Mouse (Mus musculus): ENCODE measurements at regions not wholly inside any gene's neighbourhood (a gene's known extent, or its start where the extent isn't known, plus 50 kb on each side); places are given as distances from the start of the nearest gene placed in this dataset.
"Not testable (repeated sequence)": the region's sequence is repeated elsewhere in the genome, so short reads cannot be mapped to it uniquely, and the experiment has no call there.

DNA sequence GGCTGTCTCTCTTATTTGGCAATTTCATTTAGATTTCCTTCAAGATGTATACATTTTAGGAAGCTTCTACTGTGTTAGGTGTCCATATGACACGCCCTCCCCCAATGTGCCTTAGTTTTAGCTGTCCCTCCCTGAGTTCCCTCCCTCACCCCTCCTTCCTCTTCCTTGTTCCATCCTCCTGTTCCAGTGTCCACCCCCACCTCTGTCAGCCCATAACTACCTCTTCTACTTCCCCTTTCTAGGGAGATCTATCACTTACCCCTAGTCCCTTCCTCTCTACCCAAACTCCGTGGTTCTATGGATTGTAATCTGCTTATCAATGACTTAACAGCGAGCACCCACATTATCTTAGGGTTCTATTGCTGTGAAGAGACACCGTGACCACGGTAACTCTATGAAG, 183.2 kb upstream of the Unc93a2 start:
- Histone ChIP-seq H3K36me3 (no peaks in the 10 kb centered on the region), H3K4me1 (no peaks in the 10 kb centered on the region), H3K9me3 (no peaks in the 10 kb centered on the region), H3K4me3 (no peak overlapping the region), H3K27me3 (ENCODE audit: insufficient read depth, poor library complexity, severe bottlenecking) (no peaks in the 10 kb centered on the region), H3K27ac (no peak overlapping the region)
- DNase-seq (ENCODE audit: low spot score), result no peak
- 72% methylated on average over 5 of the region's 5 CpGs for WGBS

DNA sequence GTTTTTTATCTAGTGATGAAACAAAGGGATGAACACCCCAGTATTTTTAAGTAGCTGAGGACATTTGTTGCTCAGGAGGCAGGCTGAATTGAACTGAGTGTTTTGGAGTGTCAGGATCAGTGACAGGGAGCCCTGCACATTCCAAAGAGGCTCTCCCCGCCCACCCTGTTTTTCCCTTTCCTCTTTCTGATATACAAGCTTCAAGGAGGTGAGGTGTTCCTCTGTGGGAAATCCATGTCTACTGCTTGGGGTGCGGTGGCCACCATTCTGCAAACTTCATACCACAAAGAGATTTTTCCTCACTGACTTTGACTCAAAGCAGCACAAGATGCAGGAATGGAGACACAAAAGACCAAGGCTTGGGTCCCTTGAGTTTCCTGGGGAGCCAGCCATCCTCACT, 180.5 kb upstream of the Unc93a2 start:
- 66% methylated on average over 2 of the region's 2 CpGs for WGBS
- Histone ChIP-seq H3K4me3 (no peak overlapping the region), H3K36me3 (no peaks in the 10 kb centered on the region), H3K27me3 (ENCODE audit: insufficient read depth, poor library complexity, severe bottlenecking) (no peaks in the 10 kb centered on the region), H3K27ac (no peak overlapping the region), H3K9me3 (no peaks in the 10 kb centered on the region), H3K4me1 (no peaks in the 10 kb centered on the region)
- DNase-seq (ENCODE audit: low spot score), result no peak

DNA sequence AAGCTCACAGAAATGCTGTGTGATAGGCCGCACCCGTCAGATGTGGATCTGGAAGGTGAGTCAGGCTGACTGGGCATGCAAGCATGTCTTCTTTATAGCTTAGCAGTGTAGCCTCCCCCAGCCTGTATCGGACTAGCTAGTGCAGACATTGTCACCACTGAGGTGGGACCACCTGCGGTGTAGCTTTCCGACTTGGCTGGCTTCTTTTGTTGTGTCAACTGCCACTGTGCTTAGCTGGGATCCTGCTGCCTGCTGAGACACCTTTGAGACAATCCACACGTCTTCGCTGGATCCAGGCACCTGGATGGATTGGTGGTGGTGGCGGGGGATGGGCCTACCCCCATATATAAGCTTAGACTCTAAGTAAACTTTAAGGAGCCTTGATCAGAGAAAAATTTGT, 177.7 kb upstream of the Unc93a2 start:
- no peaks in the 10 kb centered on the region for H3K9me3 ChIP-seq
- 24% methylated on average over 8 of the region's 8 CpGs for WGBS
- H3K27ac ChIP-seq, result no peak overlapping the region
- H3K4me1 ChIP-seq, result no peaks in the 10 kb centered on the region
- H3K27me3 ChIP-seq (ENCODE audit: insufficient read depth, poor library complexity, severe bottlenecking), result no peaks in the 10 kb centered on the region
- no peak overlapping the region for H3K4me3 ChIP-seq
- DNase-seq (ENCODE audit: low spot score), result no peak
- H3K36me3 ChIP-seq, result no peaks in the 10 kb centered on the region

DNA sequence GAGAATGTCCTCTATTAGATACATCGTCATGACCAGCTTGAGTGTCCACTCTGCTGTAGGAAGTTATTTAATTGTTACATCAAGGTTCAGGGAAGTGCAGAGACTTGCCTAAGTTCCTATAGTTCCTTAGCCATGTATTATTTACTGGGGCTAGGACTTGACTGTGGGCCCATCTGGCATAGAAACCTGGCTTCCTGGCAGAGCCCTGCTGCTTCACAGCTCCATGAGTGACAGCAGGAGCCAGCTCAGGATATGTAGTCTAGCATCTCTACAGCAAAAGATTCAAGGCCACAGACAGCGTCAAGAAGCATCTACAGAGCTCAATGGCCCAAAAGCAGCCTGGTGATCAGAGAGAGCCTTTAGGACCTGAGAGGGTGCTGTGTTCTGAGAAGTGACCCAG, 163.2 kb upstream of the Unc93a2 start:
- Histone ChIP-seq H3K9me3 (no peaks in the 10 kb centered on the region), H3K4me1 (0 out of 2 replicates have a peak, but pooled peaks cover 3% of the 10 kb centered on the region), H3K27ac (no peak overlapping the region), H3K36me3 (no peaks in the 10 kb centered on the region), H3K4me3 (no peak overlapping the region), H3K27me3 (ENCODE audit: insufficient read depth, poor library complexity, severe bottlenecking) (no peaks in the 10 kb centered on the region)
- 78% methylated on average over 2 of the region's 2 CpGs for WGBS
- no peak for DNase-seq (ENCODE audit: low spot score)

GRCm38 (mm10) chr17:7538402-7539087, 153.3 kb upstream of the Unc93a2 start:
- peaks cover 5% of the 10 kb centered on the region for H3K4me1 ChIP-seq
- DNase-seq (ENCODE audit: low spot score), result no peak
- H3K36me3 ChIP-seq, result no peaks in the 10 kb centered on the region
- no peaks in the 10 kb centered on the region for H3K9me3 ChIP-seq
- WGBS, result 59% methylated on average over 4 of the region's 4 CpGs
- no peaks in the 10 kb centered on the region for H3K27me3 ChIP-seq (ENCODE audit: insufficient read depth, poor library complexity, severe bottlenecking)
- H3K4me3 ChIP-seq, result no peak overlapping the region
- no peak overlapping the region for H3K27ac ChIP-seq

GRCm38 (mm10) chr17:7537618-7538266, 152.5 kb upstream of the Unc93a2 start:
- Histone ChIP-seq H3K4me3 (no peak overlapping the region), H3K27me3 (ENCODE audit: insufficient read depth, poor library complexity, severe bottlenecking) (no peaks in the 10 kb centered on the region), H3K36me3 (no peaks in the 10 kb centered on the region), H3K4me1 (peaks cover 5% of the 10 kb centered on the region), H3K9me3 (no peaks in the 10 kb centered on the region), H3K27ac (no peak overlapping the region)
- DNase-seq (ENCODE audit: low spot score), result no peak
- 68% methylated on average over 7 of the region's 7 CpGs for whole genome bisulfite sequencing

- no peak overlapping the region for H3K27ac ChIP-seq
- DNase-seq (ENCODE audit: low spot score), result no peak
Measured at GRCm38 (mm10) chr17:7537210-7537609, 151.9 kb upstream of the Unc93a2 start.

GRCm38 (mm10) chr17:7534386-7535059, 149.3 kb upstream of the Unc93a2 start:
- Histone ChIP-seq H3K4me1 (peaks cover 6% of the 10 kb centered on the region), H3K27me3 (ENCODE audit: insufficient read depth, poor library complexity, severe bottlenecking) (no peaks in the 10 kb centered on the region), H3K4me3 (no peak overlapping the region), H3K36me3 (no peaks in the 10 kb centered on the region), H3K27ac (no peak overlapping the region), H3K9me3 (no peaks in the 10 kb centered on the region)
- no peak for DNase-seq (ENCODE audit: low spot score)
- WGBS, result 68% methylated on average over 6 of the region's 6 CpGs

More at GRCm38 (mm10) chr17:7537210-7537609, 151.9 kb upstream of the Unc93a2 start:
- Histone ChIP-seq H3K4me3 (no peak overlapping the region), H3K27me3 (ENCODE audit: insufficient read depth, poor library complexity, severe bottlenecking) (no peaks in the 10 kb centered on the region), H3K36me3 (no peaks in the 10 kb centered on the region), H3K4me1 (peaks cover 5% of the 10 kb centered on the region), H3K9me3 (no peaks in the 10 kb centered on the region)
- WGBS, result 89% methylated on average over 5 of the region's 5 CpGs

GRCm38 (mm10) chr17:7533552-7533951, 148.3 kb upstream of the Unc93a2 start:
- 49% methylated on average over 2 of the region's 2 CpGs for WGBS

DNA sequence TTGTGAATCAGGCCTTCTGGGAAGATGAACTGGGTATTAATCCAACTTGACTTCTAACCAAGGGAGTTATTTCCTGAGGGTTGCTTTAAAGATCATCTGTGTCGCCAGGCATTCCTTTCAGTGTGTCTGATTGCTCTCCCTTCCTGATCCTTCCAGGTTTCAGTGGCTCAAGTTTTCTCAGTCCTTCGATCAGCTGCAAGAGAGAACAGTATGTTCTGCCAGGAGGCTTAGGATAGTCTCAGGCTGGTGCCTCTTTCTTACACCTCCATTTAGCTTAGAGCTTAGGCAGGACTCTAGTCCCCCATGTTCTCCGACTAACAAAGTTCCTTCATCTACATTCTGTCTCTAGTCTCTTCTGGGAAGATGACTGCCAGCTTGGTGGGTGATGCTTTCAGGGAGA, 147.4 kb upstream of the Unc93a2 start:
- peaks cover 6% of the 10 kb centered on the region for H3K4me1 ChIP-seq
- no peak overlapping the region for H3K4me3 ChIP-seq
- H3K36me3 ChIP-seq, result no peaks in the 10 kb centered on the region
- no peak overlapping the region for H3K27ac ChIP-seq
- no peaks in the 10 kb centered on the region for H3K9me3 ChIP-seq
- DNase-seq (ENCODE audit: low spot score), result no peak
- no peaks in the 10 kb centered on the region for H3K27me3 ChIP-seq (ENCODE audit: insufficient read depth, poor library complexity, severe bottlenecking)
- WGBS, result 82% methylated on average over 3 of the region's 3 CpGs

More at GRCm38 (mm10) chr17:7533552-7533951, 148.3 kb upstream of the Unc93a2 start:
- H3K9me3 ChIP-seq, result no peaks in the 10 kb centered on the region
- no peaks in the 10 kb centered on the region for H3K27me3 ChIP-seq (ENCODE audit: insufficient read depth, poor library complexity, severe bottlenecking)
- H3K27ac ChIP-seq, result no peak overlapping the region
- DNase-seq (ENCODE audit: low spot score), result no peak
- no peaks in the 10 kb centered on the region for H3K36me3 ChIP-seq
- no peak overlapping the region for H3K4me3 ChIP-seq
- peaks cover 10% of the 10 kb centered on the region for H3K4me1 ChIP-seq

DNA sequence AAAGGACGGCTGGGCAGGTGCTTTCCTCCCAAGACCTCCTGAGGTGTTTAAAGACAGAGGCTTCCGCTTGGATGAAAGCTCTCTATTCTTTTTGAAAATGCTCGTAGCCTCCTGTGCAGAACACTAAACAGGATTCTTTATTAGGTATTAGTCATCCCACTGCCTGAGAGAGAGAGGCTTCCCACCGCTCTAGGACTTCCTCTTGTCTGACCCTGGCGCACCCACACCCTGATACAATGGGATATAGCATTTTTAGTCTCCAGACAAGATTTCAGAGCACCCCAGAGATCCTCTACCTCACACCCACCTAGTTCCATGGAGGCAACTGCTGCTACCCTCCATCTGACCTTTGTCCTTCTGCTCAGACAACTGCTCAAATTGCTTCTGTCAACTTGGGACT, 144.0 kb upstream of the Unc93a2 start:
- 64% methylated on average over 5 of the region's 5 CpGs for WGBS
- no peaks in the 10 kb centered on the region for H3K27me3 ChIP-seq (ENCODE audit: insufficient read depth, poor library complexity, severe bottlenecking)
- H3K36me3 ChIP-seq, result no peaks in the 10 kb centered on the region
- no peak for DNase-seq (ENCODE audit: low spot score)
- H3K9me3 ChIP-seq, result no peaks in the 10 kb centered on the region
- H3K27ac ChIP-seq, result no peak overlapping the region
- no peak overlapping the region for H3K4me3 ChIP-seq
- H3K4me1 ChIP-seq, result 0 out of 2 replicates have a peak, but pooled peaks cover 5% of the 10 kb centered on the region

- Histone ChIP-seq H3K27ac (no peak overlapping the region), H3K4me1 (0 out of 2 replicates have a peak, but pooled peaks cover 5% of the 10 kb centered on the region), H3K4me3 (no peak overlapping the region), H3K27me3 (ENCODE audit: insufficient read depth, poor library complexity, severe bottlenecking) (no peaks in the 10 kb centered on the region), H3K9me3 (no peaks in the 10 kb centered on the region), H3K36me3 (no peaks in the 10 kb centered on the region)
- DNase-seq (ENCODE audit: low spot score), result no peak
- 76% methylated on average over 3 of the region's 3 CpGs for WGBS
Measured at GRCm38 (mm10) chr17:7527681-7528080, 142.4 kb upstream of the Unc93a2 start.

GRCm38 (mm10) chr17:7524497-7524896, 139.2 kb upstream of the Unc93a2 start:
- not testable (repeated sequence) for H3K27me3 ChIP-seq (ENCODE audit: insufficient read depth, poor library complexity, severe bottlenecking); H3K27ac ChIP-seq; H3K9me3 ChIP-seq; H3K4me1 ChIP-seq; DNase-seq (ENCODE audit: low spot score); H3K36me3 ChIP-seq; H3K4me3 ChIP-seq
- 88% methylated on average over 11 of the region's 11 CpGs for WGBS
